Mouse (Mus musculus) small intestine, adult 2 months (tissue): ENCODE results near the gene Aff3.

Experiments used
- CTCF ChIP-seq: fragments of 200-500 bp; IDR thresholded peaks from 2 replicates; pipeline ENCODE4 v1.5.1; 2012; ENCODE audit warnings: low read depth, mild to moderate bottlenecking, control low read depth, inconsistent platforms, low read length, moderate library complexity, mixed read lengths; ENCODE audit not compliant: insufficient replicate concordance, insufficient read length; ENCODE audit errors: extremely low read depth
- POLR2A ChIP-seq: fragments of 200-500 bp; IDR thresholded peaks from 2 replicates; pipeline ENCODE4 v1.6.1; 2012; ENCODE audit warnings: low read depth, mild to moderate bottlenecking, control low read depth, inconsistent platforms, low read length, moderate library complexity

- TF ChIP-seq POLR2A: no peak
- TF ChIP-seq CTCF: no peak
Measured at GRCm38 (mm10) chr1:38632461-38633180, 32.1 kb downstream of the Aff3 start.
